Mouse (Mus musculus) heart, postnatal 0 days (tissue): Measurements from ENCODE around the gene Olfr31. TPM values are rescaled to one million over a fixed set of nuclear protein-coding genes. Genes with fewer than 3 reads are reported as not detected.

Source experiments
- ATAC-seq: fragments of 200-750 bp; cut with Nextera tagmentation; 2 replicates; pipeline ENCODE4 v1.8.0; 2017; ENCODE audit warnings: low read depth, moderate number of reproducible peaks, moderate library complexity; ENCODE audit not compliant: insufficient read depth
- DNase-seq: peaks from one replicate; pipeline ENCODE4 v3.0.0-alpha.2; 2016; ENCODE audit warnings: low spot score
- H3K27ac ChIP-seq: fragments of 300-500 bp; sonication (generic); 2 replicates; pipeline ENCODE4 v1.5.1; 2014; ENCODE audit warnings: low read depth, mild to moderate bottlenecking
- H3K27me3 ChIP-seq: fragments of 300-500 bp; sonication (generic); 2 replicates; pipeline ENCODE4 v1.6.1; 2014; ENCODE audit warnings: low read length, mixed read lengths; ENCODE audit not compliant: control insufficient read depth, insufficient read depth
- H3K36me3 ChIP-seq: fragments of 300-500 bp; sonication (generic); replicated peaks from 2 replicates; pipeline ENCODE4 v1.6.1; 2014; ENCODE audit warnings: low read length, mixed read lengths; ENCODE audit not compliant: control insufficient read depth, insufficient read depth
- H3K4me1 ChIP-seq: fragments of 300-500 bp; sonication (generic); 2 replicates; pipeline ENCODE4 v1.6.1; 2014; ENCODE audit warnings: antibody characterized with exemption; ENCODE audit not compliant: control insufficient read depth, insufficient read depth
- H3K4me2 ChIP-seq: fragments of 300-500 bp; sonication (generic); 2 replicates; pipeline ENCODE4 v1.6.1; 2014; ENCODE audit warnings: low read depth, mild to moderate bottlenecking, low read length, moderate library complexity
- H3K4me3 ChIP-seq: fragments of 300-500 bp; sonication (generic); 2 replicates; pipeline ENCODE4 v1.5.1; 2014; ENCODE audit warnings: low read depth, low read length
- H3K9ac ChIP-seq: fragments of 300-500 bp; sonication (generic); replicated peaks from 2 replicates; pipeline ENCODE4 v1.6.1; 2014; ENCODE audit warnings: low read depth, low read length, mixed read lengths
- H3K9me3 ChIP-seq: fragments of 300-500 bp; sonication (generic); replicated peaks from 2 replicates; pipeline ENCODE4 v1.6.1; 2016; ENCODE audit warnings: low read length; ENCODE audit not compliant: control insufficient read depth
- CTCF ChIP-seq: IDR thresholded peaks from 2 replicates; pipeline ENCODE4 v1.5.1; 2016; ENCODE audit warnings: antibody characterized with exemption, control low read depth, low read depth
- EP300 ChIP-seq: IDR thresholded peaks from 2 replicates; pipeline ENCODE4 v1.6.1; 2016; ENCODE audit warnings: antibody characterized with exemption, low read depth
- WGBS: fragments of 180-500 bp; shearing (Covaris S2); extraction: QIAGEN DNeasy Blood & Tissue Kit; methylation state at CpG from one replicate; pipeline ENCODE4 v1.1.7; 2014; 5-methylcytosine and 5-hydroxymethylcytosine counted together
- polyA plus RNA-seq: library from polyadenylated mRNA; unstranded; fragments of >200 nt; fragmentation: Nextera tagmentation; extraction: Ambion mirVana; gene quantifications from 2 replicates; pipeline ENCODE4 v1.2.1, GENCODE M21; 2015
- total RNA-seq: library from RNA; depleted of rRNA; stranded (reverse); fragments of >200 nt; gene quantifications from 2 replicates; pipeline ENCODE4 v1.2.3, GENCODE M21; 2014; ENCODE audit warnings: low replicate concordance; rRNA removed

The Olfr31 gene
- total and polyA plus RNA-seq, 2 experiments from 2014 or later, result not detected

DNA sequence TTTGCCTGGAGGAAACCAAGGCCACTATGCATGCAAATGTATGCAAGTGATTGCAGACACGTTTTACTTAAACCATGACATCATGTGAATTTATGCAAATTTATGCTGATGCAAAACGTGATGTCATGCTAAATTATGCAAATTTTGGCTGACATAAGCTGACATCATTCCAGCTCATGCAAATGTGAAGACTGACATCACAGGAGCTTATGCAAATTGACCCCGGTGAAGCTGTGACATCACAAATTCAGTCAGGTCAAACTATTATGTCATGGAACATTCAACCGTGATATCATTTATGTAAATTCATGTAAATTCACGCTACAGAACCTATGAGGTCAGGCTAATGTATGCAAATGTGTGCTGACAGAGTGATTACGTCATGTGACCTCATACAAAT lies 30.0 kb downstream of the Olfr31 start:
- DNase-seq, result no peak
- peaks cover 61% of the 10 kb centered on the region for H3K9me3 ChIP-seq
- H3K36me3 ChIP-seq, result 0 out of 2 replicates have a peak, but pooled peaks cover 4% of the 10 kb centered on the region

DNA sequence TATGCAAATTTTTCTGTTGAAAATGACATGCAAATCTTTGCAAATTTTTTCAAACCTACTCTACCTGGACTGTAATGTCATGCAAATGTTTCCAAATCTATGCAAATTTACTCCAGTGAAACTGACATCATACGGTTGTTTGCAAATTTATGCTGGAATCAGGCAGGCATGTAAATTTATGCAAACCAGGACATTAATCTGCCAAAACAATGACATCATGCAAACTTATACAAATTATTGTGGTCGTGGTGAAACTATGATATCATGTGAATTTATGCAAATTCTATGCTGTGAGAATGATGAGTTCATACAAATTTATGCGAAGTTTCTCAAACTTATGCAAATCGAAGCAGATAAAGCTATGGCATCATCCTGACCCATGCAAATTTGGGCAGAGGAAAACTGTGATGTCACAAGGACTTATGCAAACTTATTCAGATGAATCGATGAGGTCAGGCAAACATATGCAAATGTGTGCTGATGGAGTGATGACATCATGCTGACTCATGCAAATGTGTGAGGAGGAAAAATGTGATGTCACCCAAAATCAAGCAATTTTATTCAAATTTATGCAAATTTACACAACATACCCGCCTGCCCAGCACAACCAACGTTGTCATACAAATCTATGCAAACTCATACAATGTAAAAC lies 30.6 kb downstream of the Olfr31 start:
- H3K9ac ChIP-seq, result no peak overlapping the region
- no peak overlapping the region for H3K4me3 ChIP-seq
- H3K4me1 ChIP-seq, result no peaks in the 10 kb centered on the region
- H3K36me3 ChIP-seq, result 0 out of 2 replicates have a peak, but pooled peaks cover 4% of the 10 kb centered on the region
- no peak overlapping the region for H3K27ac ChIP-seq
- no peak for ATAC-seq
- 96% methylated on average over 7 of the region's 7 CpGs for WGBS
- H3K9me3 ChIP-seq, result peaks cover 55% of the 10 kb centered on the region
- no peak for DNase-seq
- no peak overlapping the region for H3K4me2 ChIP-seq
- TF ChIP-seq CTCF, result no peak
- no peaks in the 10 kb centered on the region for H3K27me3 ChIP-seq

More for the DNA sequence above, 30.0 kb downstream of the Olfr31 start:
- 86% methylated on average over 6 of the region's 6 CpGs for WGBS
- TF ChIP-seq CTCF (no peak), EP300 (no peak)
- no peaks in the 10 kb centered on the region for H3K27me3 ChIP-seq
- ATAC-seq, result no peak
- no peaks in the 10 kb centered on the region for H3K4me1 ChIP-seq
- H3K4me2 ChIP-seq, result no peak overlapping the region
- no peak overlapping the region for H3K4me3 ChIP-seq
- H3K9ac ChIP-seq, result no peak overlapping the region
- H3K27ac ChIP-seq, result no peak overlapping the region

DNA sequence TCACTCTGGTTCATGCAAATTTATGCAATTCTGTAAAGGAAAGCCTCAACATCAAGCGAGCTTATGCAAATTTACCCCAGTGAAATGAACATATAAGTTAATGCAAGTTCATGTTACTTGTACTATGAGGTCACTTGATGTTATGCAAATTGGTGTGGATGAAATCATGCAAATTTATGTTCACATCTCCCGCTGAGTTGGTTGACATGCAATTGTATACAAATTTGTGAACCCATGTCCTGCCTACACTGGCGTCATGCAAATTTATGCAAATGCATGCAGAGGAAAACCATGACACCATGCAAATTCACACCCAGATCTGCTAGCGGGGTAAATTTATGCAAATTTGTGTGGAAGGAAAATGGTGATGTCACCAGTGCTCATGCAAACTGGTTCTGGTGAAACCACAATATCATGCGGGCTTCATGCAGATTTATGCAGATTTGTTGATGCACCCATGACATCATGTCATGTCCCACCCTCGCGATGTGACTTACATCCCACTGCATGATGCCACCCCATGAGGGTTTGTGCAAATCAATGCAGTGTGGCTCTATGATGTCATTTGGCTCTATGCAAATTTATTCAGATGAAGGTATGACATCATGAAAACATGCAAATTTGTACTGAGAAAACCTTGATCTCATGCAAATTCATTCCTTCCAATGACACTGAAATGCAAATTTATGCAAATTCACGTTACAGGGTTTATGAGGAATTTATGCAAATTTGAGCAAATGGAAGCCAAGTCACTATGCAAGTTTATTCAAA lies 31.3 kb downstream of the Olfr31 start:
- Histone ChIP-seq H3K27me3 (no peaks in the 10 kb centered on the region), H3K9me3 (peaks cover 48% of the 10 kb centered on the region), H3K9ac (no peak overlapping the region), H3K4me3 (no peak overlapping the region), H3K27ac (no peak overlapping the region), H3K36me3 (0 out of 2 replicates have a peak, but pooled peaks cover 2% of the 10 kb centered on the region), H3K4me2 (no peak overlapping the region), H3K4me1 (no peaks in the 10 kb centered on the region)
- WGBS, result 89% methylated on average over 8 of the region's 8 CpGs
- ATAC-seq (no peak), DNase-seq (no peak)
- no peak for TF ChIP-seq CTCF

DNA sequence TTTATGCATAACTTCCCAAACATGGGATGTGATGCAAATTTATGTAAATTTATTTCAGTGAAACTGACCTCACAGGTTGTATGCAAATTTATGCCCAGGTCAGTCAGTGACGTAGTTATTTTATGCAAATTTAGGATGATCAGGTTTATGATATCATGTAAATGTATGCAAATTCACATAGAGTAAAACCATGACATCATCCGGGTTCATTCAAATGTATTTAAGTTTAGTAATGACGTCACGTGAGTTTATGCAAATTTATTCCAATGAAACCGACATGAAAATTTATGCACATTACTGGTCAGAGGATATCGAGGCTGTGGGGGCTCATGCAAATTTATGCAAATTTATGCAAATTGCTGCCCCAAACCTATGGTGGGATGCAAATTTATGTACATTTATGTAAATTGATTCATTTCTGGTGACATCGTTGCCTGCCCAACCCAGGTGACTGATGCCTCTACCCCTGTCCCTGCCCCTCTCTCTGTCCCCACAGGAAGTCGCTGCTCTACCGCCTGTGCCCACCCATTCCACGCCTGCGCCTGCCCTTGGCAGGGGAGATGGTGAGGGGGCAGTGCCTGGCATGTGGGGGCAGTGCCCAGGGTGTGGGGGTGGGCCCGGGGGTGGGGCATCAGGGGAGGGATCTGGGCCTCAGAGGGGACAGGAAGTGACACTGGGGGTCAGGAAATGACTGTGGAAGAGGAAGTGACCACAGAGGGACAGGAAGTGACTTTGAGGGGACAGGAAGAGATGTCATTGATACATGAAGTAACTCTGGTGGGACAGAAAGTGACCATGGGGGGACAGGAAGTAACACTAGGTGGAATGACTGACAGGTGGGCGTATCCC lies 32.1 kb downstream of the Olfr31 start:
- Histone ChIP-seq H3K27me3 (no peaks in the 10 kb centered on the region), H3K4me1 (no peaks in the 10 kb centered on the region), H3K9ac (no peak overlapping the region), H3K4me2 (no peak overlapping the region), H3K4me3 (no peak overlapping the region), H3K27ac (no peak overlapping the region), H3K9me3 (peaks cover 40% of the 10 kb centered on the region), H3K36me3 (no peaks in the 10 kb centered on the region)
- DNase-seq, result no peak
- TF ChIP-seq CTCF (no peak), EP300 (no peak)
- WGBS, result 93% methylated on average over 13 of the region's 13 CpGs
- no peak for ATAC-seq

DNA sequence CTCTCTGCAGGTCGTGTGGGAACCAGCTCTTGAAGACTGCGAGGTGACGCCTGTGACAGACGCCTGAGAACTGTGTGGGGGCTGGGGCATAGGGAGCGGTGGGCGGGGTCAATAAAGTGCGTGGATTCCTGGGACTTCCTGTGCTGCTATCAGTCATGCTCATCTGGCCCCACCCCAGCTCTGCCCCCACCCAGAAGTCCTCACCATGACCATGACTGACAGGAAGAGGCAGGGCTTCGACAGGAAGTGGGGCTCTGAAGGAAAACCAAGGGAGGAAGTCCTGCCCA lies 32.7 kb downstream of the Olfr31 start:
- H3K4me2 ChIP-seq, result no peak overlapping the region
- no peaks in the 10 kb centered on the region for H3K36me3 ChIP-seq
- ATAC-seq (no peak), DNase-seq (no peak)
- no peaks in the 10 kb centered on the region for H3K27me3 ChIP-seq
- no peak overlapping the region for H3K9ac ChIP-seq
- no peaks in the 10 kb centered on the region for H3K4me1 ChIP-seq
- H3K4me3 ChIP-seq, result no peak overlapping the region
- TF ChIP-seq CTCF, result no peak
- no peak for TF ChIP-seq EP300
- WGBS, result 90% methylated on average over 8 of the region's 8 CpGs
- H3K27ac ChIP-seq, result no peak overlapping the region
- H3K9me3 ChIP-seq, result peaks cover 37% of the 10 kb centered on the region

Other genes with a start within 250 kb of the Olfr31 start
- gene Psmd6, start 201.8 kb upstream of the Olfr31 start, total RNA-seq, result 111 and 132 TPM in 2 replicates
- gene Psmd6, start 201.8 kb upstream of the Olfr31 start, polyA plus RNA-seq, result 173 and 184 TPM in 2 replicates
- gene Olfr720, start 136.0 kb upstream of the Olfr31 start, total RNA-seq, result not detected in 2 replicates
- gene Olfr720, start 136.0 kb upstream of the Olfr31 start, polyA plus RNA-seq, result not detected in 2 replicates
- gene Il3ra, start 23.4 kb downstream of the Olfr31 start, total RNA-seq, result 10.8 and 22.1 TPM in 2 replicates
- gene Il3ra, start 23.4 kb downstream of the Olfr31 start, polyA plus RNA-seq, result 4.1 and 4.5 TPM in 2 replicates
- not detected in 2 replicates for gene Olfr721-ps1, start 78.5 kb downstream of the Olfr31 start, total RNA-seq
- gene Olfr721-ps1, start 78.5 kb downstream of the Olfr31 start, polyA plus RNA-seq, result not detected in 2 replicates